Mouse (Mus musculus): ENCODE measurements around the gene Vhl. TPM values are rescaled to one million over a fixed set of nuclear protein-coding genes. Genes with fewer than 3 reads are reported as not detected.

Gene Vhl
- polyA plus RNA-seq, 1 experiment from 2014 or later = 23.4 TPM

DNA sequence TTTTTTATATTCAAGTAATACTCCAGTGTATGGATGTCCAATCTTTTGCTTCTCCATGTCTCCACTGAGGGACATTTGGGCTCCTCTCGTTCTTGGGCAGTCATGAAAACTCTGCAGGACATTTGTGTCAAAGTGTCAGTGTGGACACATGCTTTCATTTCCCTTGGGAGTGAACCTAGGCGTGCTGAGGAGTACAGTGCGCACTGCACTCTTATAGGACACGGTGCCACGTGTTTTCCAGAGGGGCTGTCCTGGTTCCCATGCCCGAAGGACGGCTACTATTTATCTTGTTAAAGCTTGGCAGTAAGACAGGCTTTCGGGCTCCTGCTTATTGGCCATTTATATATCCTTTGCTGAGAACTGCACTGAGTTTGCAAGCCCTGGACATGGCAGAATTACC is 18.8 kb downstream of the Vhl start:
- WGBS = 84% methylated on average over 8 of the region's 8 CpGs
- no peaks in the 10 kb centered on the region for H3K4me1 ChIP-seq (replicated peaks; ENCODE audit: control insufficient read depth, insufficient read depth)
- H3K27me3 ChIP-seq (ENCODE audit: control insufficient read depth, insufficient read depth, low read length) = no peaks in the 10 kb centered on the region
- no peak overlapping the region for H3K4me3 ChIP-seq (ENCODE audit: low read depth, low read length)
- ATAC-seq (ENCODE audit: low FRiP score, low TSS enrichment) (no peak), DNase-seq (ENCODE audit: low spot score) (no peak)
- no peaks in the 10 kb centered on the region for H3K9me3 ChIP-seq (ENCODE audit: control insufficient read depth, low read length)
- TF ChIP-seq EP300 (optimal IDR thresholded peaks at IDR 0.05) = no peak
- no peak for TF ChIP-seq CTCF (IDR thresholded peaks at IDR 0.05; ENCODE audit: low read depth)
- H3K27ac ChIP-seq (replicated peaks) = no peak overlapping the region
- no peaks in the 10 kb centered on the region for H3K36me3 ChIP-seq (ENCODE audit: control insufficient read depth, insufficient read depth, low read length)
- no peak overlapping the region for H3K4me2 ChIP-seq (replicated peaks; ENCODE audit: low read depth)
- no peak overlapping the region for H3K9ac ChIP-seq (ENCODE audit: low read length)

DNA sequence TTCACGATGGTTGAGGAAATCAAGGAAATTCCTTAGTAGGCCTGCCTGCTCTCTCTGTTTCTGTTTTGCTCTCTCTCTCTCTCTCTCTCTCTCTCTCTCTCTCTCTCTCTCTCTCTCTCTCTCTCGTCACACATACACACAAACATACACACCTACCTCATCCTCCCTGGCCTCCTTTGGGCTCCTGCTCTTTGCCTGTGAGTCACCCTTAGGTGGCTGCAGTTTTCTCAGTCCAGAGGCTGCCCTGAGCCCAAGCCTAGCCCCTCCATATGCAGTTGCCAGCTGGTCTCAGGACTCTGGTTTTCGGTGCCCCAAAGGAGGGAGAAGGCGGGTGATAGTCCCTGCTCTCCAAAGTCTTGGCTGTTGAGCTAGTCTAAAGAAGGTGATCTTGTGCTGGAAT is 19.3 kb downstream of the Vhl start:
- Histone ChIP-seq H3K9me3 (ENCODE audit: control insufficient read depth, low read length) (no peaks in the 10 kb centered on the region), H3K27me3 (ENCODE audit: control insufficient read depth, insufficient read depth, low read length) (no peaks in the 10 kb centered on the region), H3K36me3 (ENCODE audit: control insufficient read depth, insufficient read depth, low read length) (peaks cover 3% of the 10 kb centered on the region; the same call in 1 of the 2 replicates), H3K27ac (replicated peaks) (no peak overlapping the region; the same call in 1 of the 2 replicates), H3K4me2 (replicated peaks; ENCODE audit: low read depth) (no peak overlapping the region), H3K4me3 (ENCODE audit: low read depth, low read length) (no peak overlapping the region), H3K9ac (ENCODE audit: low read length) (no peak overlapping the region), H3K4me1 (replicated peaks; ENCODE audit: control insufficient read depth, insufficient read depth) (no peaks in the 10 kb centered on the region)
- TF ChIP-seq EP300 (optimal IDR thresholded peaks at IDR 0.05) (no peak), CTCF (IDR thresholded peaks at IDR 0.05; ENCODE audit: low read depth) (no peak)
- WGBS = 73% methylated on average over 4 of the region's 4 CpGs
- DNase-seq (ENCODE audit: low spot score) (no peak), ATAC-seq (ENCODE audit: low FRiP score, low TSS enrichment) (no peak)

DNA sequence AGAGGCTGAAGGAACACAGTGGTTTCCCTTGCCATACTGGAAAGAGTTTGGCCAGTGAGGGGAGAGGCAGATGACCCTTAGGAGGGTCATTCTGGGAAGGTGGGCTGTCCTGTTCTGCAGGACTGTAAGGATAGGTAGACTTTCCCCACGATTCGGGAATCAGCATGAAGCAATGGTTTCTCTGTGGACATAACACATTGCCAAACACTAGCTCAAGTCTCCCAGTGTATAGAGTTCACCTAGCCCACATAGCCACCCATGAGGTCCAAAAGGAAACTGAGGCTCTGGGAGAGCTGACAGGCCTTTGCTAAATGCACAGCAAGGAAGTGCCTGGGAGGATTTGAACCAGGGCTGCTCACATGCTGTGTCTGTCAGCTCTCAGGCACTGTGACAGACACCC is 20.2 kb downstream of the Vhl start:
- Histone ChIP-seq H3K27ac (replicated peaks) (0 out of 2 replicates have a peak overlapping the region, but pooled peaks have one; percentile 58), H3K4me3 (ENCODE audit: low read depth, low read length) (no peak overlapping the region), H3K4me1 (replicated peaks; ENCODE audit: control insufficient read depth, insufficient read depth) (no peaks in the 10 kb centered on the region), H3K4me2 (replicated peaks; ENCODE audit: low read depth) (no peak overlapping the region), H3K9ac (ENCODE audit: low read length) (no peak overlapping the region), H3K36me3 (ENCODE audit: control insufficient read depth, insufficient read depth, low read length) (peaks cover 3% of the 10 kb centered on the region; the same call in 1 of the 2 replicates), H3K27me3 (ENCODE audit: control insufficient read depth, insufficient read depth, low read length) (no peaks in the 10 kb centered on the region), H3K9me3 (ENCODE audit: control insufficient read depth, low read length) (no peaks in the 10 kb centered on the region)
- ATAC-seq (ENCODE audit: low FRiP score, low TSS enrichment) = no peak
- no peak for DNase-seq (ENCODE audit: low spot score)
- TF ChIP-seq CTCF (IDR thresholded peaks at IDR 0.05; ENCODE audit: low read depth) (no peak), EP300 (optimal IDR thresholded peaks at IDR 0.05) (no peak)
- 93% methylated on average over 2 of the region's 2 CpGs for WGBS

DNA sequence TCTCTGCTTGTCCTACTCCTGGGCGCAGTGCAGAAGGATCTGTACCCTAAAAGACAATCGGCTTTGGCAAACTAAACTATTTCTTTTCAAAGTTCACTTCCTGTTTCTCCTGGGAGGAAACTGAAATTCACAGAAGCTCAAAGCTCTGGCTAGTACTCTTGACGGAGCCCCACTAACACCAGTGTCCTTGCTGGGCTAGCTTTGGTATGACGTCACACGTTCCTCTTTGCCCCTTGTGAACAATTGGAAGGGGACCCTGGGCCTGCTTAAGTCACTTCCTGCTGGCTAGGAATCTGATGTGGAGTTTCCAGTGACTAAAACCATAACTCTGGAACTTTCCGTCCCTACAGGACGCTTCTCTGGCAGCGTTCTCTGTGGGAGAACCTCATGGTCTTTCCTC is 21.0 kb downstream of the Vhl start:
- TF ChIP-seq EP300 (optimal IDR thresholded peaks at IDR 0.05) (no peak), CTCF (IDR thresholded peaks at IDR 0.05; ENCODE audit: low read depth) (no peak)
- peaks cover 3% of the 10 kb centered on the region; the same call in 1 of the 2 replicates for H3K36me3 ChIP-seq (ENCODE audit: control insufficient read depth, insufficient read depth, low read length)
- no peak overlapping the region for H3K9ac ChIP-seq (ENCODE audit: low read length)
- no peak overlapping the region for H3K4me2 ChIP-seq (replicated peaks; ENCODE audit: low read depth)
- no peaks in the 10 kb centered on the region for H3K27me3 ChIP-seq (ENCODE audit: control insufficient read depth, insufficient read depth, low read length)
- H3K4me3 ChIP-seq (ENCODE audit: low read depth, low read length) = no peak overlapping the region
- DNase-seq (ENCODE audit: low spot score) = no peak
- no peak for ATAC-seq (ENCODE audit: low FRiP score, low TSS enrichment)
- WGBS = 64% methylated on average over 8 of the region's 8 CpGs
- H3K9me3 ChIP-seq (ENCODE audit: control insufficient read depth, low read length) = no peaks in the 10 kb centered on the region
- H3K27ac ChIP-seq (replicated peaks) = peak overlapping the region; percentile 63; the same call in 1 of the 2 replicates
- no peaks in the 10 kb centered on the region for H3K4me1 ChIP-seq (replicated peaks; ENCODE audit: control insufficient read depth, insufficient read depth)

DNA sequence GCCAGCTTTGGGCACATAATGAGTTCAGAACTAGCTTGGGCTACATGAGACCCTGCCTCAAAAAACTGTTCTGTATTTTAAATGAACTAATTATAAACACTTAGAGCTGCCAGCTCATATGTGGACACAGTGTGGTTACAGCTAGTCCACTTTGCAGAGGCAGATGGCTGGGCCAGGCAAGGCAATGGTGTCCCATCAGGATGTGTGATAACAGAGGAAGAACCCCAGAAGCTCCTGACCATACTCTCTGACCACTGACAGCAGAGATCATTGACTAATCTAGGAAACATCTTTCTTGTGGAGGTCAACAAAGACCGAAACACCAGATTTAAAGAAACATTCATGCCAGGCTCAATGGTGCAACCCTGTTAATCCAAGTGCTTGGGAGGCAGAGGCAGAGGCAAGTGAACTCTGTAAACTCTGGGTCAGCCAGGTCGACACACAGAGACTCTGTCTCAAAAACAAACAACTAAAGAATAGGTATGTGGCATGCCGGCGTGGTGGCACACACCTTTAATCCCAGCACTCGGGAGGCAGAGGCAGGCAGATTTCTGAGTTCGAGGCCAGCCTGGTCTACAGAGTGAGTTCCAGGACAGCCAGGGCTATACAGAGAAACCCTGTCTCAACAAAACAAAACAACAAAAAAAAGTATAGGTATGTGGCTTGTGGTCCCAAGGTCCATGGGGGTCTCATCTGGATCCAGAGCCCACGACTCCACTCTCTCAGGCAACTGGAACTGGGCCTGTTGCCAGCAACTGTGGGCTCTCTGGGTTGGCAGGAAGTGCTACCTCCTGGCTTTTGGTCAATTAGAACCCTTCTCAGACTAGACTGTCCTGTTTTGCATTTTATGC is 25.8 kb downstream of the Vhl start:
- no peaks in the 10 kb centered on the region for H3K9me3 ChIP-seq (ENCODE audit: control insufficient read depth, low read length)
- TF ChIP-seq EP300 (optimal IDR thresholded peaks at IDR 0.05) = no peak
- no peak for TF ChIP-seq CTCF (IDR thresholded peaks at IDR 0.05; ENCODE audit: low read depth)
- no peak for DNase-seq (ENCODE audit: low spot score)
- ATAC-seq (ENCODE audit: low FRiP score, low TSS enrichment) = no peak
- no peak overlapping the region for H3K27ac ChIP-seq (replicated peaks)
- no peak overlapping the region for H3K4me3 ChIP-seq (ENCODE audit: low read depth, low read length)
- H3K9ac ChIP-seq (ENCODE audit: low read length) = no peak overlapping the region
- WGBS = 73% methylated on average over 7 of the region's 7 CpGs
- H3K4me1 ChIP-seq (replicated peaks; ENCODE audit: control insufficient read depth, insufficient read depth) = no peaks in the 10 kb centered on the region
- peaks cover 3% of the 10 kb centered on the region; the same call in 1 of the 2 replicates for H3K36me3 ChIP-seq (ENCODE audit: control insufficient read depth, insufficient read depth, low read length)
- no peaks in the 10 kb centered on the region for H3K27me3 ChIP-seq (ENCODE audit: control insufficient read depth, insufficient read depth, low read length)
- no peak overlapping the region for H3K4me2 ChIP-seq (replicated peaks; ENCODE audit: low read depth)

DNA sequence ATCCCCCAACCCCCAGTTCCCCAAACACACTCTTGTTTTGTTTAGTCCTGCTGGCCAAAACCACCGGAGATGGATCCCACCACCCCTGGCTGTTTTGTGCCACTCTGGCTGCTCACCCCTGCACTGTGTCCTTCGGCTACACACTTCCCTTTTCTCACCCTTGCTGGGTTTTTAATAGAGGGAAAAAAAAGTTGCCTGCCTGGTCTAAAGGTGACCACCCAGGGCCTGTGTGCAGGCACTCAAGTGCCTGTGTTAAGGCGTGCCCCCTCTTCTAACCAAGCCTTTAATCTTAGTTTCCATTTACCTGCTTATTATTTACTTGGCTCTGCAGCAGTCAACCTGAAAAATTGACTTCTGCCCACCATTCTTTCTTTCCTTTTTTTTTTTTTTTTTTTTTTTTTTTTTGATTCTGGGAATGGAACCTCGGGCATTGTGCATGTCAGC is 26.5 kb downstream of the Vhl start:
- TF ChIP-seq EP300 (optimal IDR thresholded peaks at IDR 0.05) (no peak), CTCF (IDR thresholded peaks at IDR 0.05; ENCODE audit: low read depth) (no peak)
- WGBS = 70% methylated on average over 4 of the region's 4 CpGs
- Histone ChIP-seq H3K27ac (replicated peaks) (no peak overlapping the region), H3K27me3 (ENCODE audit: control insufficient read depth, insufficient read depth, low read length) (no peaks in the 10 kb centered on the region), H3K4me1 (replicated peaks; ENCODE audit: control insufficient read depth, insufficient read depth) (no peaks in the 10 kb centered on the region), H3K9me3 (ENCODE audit: control insufficient read depth, low read length) (no peaks in the 10 kb centered on the region), H3K4me2 (replicated peaks; ENCODE audit: low read depth) (no peak overlapping the region), H3K9ac (ENCODE audit: low read length) (no peak overlapping the region), H3K36me3 (ENCODE audit: control insufficient read depth, insufficient read depth, low read length) (peaks cover 3% of the 10 kb centered on the region; the same call in 1 of the 2 replicates), H3K4me3 (ENCODE audit: low read depth, low read length) (no peak overlapping the region)
- ATAC-seq (ENCODE audit: low FRiP score, low TSS enrichment) (no peak), DNase-seq (ENCODE audit: low spot score) (no peak)

Data from stomach, postnatal 0 days (tissue).